Mouse (Mus musculus): ENCODE measurements around the gene Ppp4r1. TPM values are rescaled to one million over a fixed set of nuclear protein-coding genes. Genes with fewer than 3 reads are reported as not detected.

Ppp4r1 gene
- polyA plus RNA-seq, 1 experiment from 2014 or later, result 32.5 TPM

- DNase-seq (ENCODE audit: low spot score) (no peak), ATAC-seq (replicated peaks; ENCODE audit: low FRiP score, low read depth) (no peak)
- no peak for TF ChIP-seq CTCF (IDR thresholded peaks at IDR 0.05; ENCODE audit: low read depth)
- H3K36me3 ChIP-seq (ENCODE audit: insufficient read depth, low read length), result peaks cover 37% of the 10 kb centered on the region
- H3K9ac ChIP-seq (ENCODE audit: low read depth, low read length), result no peak overlapping the region
- WGBS, result 90% methylated on average over 6 of the region's 6 CpGs
- H3K27ac ChIP-seq, result no peak overlapping the region
- H3K4me1 ChIP-seq (replicated peaks; ENCODE audit: insufficient read depth, low read length), result no peaks in the 10 kb centered on the region
- no peak overlapping the region for H3K4me2 ChIP-seq (ENCODE audit: low read length)
- H3K4me3 ChIP-seq (replicated peaks; ENCODE audit: low read depth, low read length), result no peak overlapping the region
- H3K9me3 ChIP-seq (replicated peaks; ENCODE audit: low read length), result no peaks in the 10 kb centered on the region
- no peaks in the 10 kb centered on the region for H3K27me3 ChIP-seq (ENCODE audit: insufficient read depth, low read length)
These were observed 63.0 kb downstream of the Ppp4r1 start for GRCm38 (mm10) chr17:65845423-65845822.

- ATAC-seq (replicated peaks; ENCODE audit: low FRiP score, low read depth) (no peak), DNase-seq (ENCODE audit: low spot score) (peak; percentile 24)
- WGBS, result 86% methylated on average over 11 of the region's 11 CpGs
- Histone ChIP-seq H3K36me3 (ENCODE audit: insufficient read depth, low read length) (peaks cover 38% of the 10 kb centered on the region; the same call in 1 of the 2 replicates), H3K27me3 (ENCODE audit: insufficient read depth, low read length) (no peaks in the 10 kb centered on the region), H3K4me2 (ENCODE audit: low read length) (no peak overlapping the region), H3K27ac (0 out of 2 replicates have a peak overlapping the region, but pooled peaks have one; percentile 2), H3K4me3 (replicated peaks; ENCODE audit: low read depth, low read length) (no peak overlapping the region), H3K4me1 (replicated peaks; ENCODE audit: insufficient read depth, low read length) (no peaks in the 10 kb centered on the region), H3K9me3 (replicated peaks; ENCODE audit: low read length) (no peaks in the 10 kb centered on the region), H3K9ac (ENCODE audit: low read depth, low read length) (no peak overlapping the region)
- no peak for TF ChIP-seq CTCF (IDR thresholded peaks at IDR 0.05; ENCODE audit: low read depth)
These were observed 65.5 kb downstream of the Ppp4r1 start for GRCm38 (mm10) chr17:65847694-65848449.

- peaks cover 37% of the 10 kb centered on the region; the same call in 1 of the 2 replicates for H3K36me3 ChIP-seq (ENCODE audit: insufficient read depth, low read length)
- H3K4me2 ChIP-seq (ENCODE audit: low read length), result no peak overlapping the region
- H3K4me3 ChIP-seq (replicated peaks; ENCODE audit: low read depth, low read length), result no peak overlapping the region
- 91% methylated on average over 17 of the region's 17 CpGs for WGBS
- no peaks in the 10 kb centered on the region for H3K27me3 ChIP-seq (ENCODE audit: insufficient read depth, low read length)
- no peak overlapping the region for H3K9ac ChIP-seq (ENCODE audit: low read depth, low read length)
- ATAC-seq (replicated peaks; ENCODE audit: low FRiP score, low read depth) (no peak), DNase-seq (ENCODE audit: low spot score) (no peak)
- no peak overlapping the region for H3K27ac ChIP-seq
- H3K9me3 ChIP-seq (replicated peaks; ENCODE audit: low read length), result no peaks in the 10 kb centered on the region
- H3K4me1 ChIP-seq (replicated peaks; ENCODE audit: insufficient read depth, low read length), result no peaks in the 10 kb centered on the region
- TF ChIP-seq CTCF (IDR thresholded peaks at IDR 0.05; ENCODE audit: low read depth), result no peak
These were observed 68.1 kb downstream of the Ppp4r1 start for GRCm38 (mm10) chr17:65850487-65850886.

- Histone ChIP-seq H3K4me1 (replicated peaks; ENCODE audit: insufficient read depth, low read length) (no peaks in the 10 kb centered on the region), H3K9me3 (replicated peaks; ENCODE audit: low read length) (no peaks in the 10 kb centered on the region), H3K4me2 (ENCODE audit: low read length) (no peak overlapping the region), H3K9ac (ENCODE audit: low read depth, low read length) (no peak overlapping the region), H3K4me3 (replicated peaks; ENCODE audit: low read depth, low read length) (no peak overlapping the region), H3K36me3 (ENCODE audit: insufficient read depth, low read length) (peaks cover 40% of the 10 kb centered on the region; the same call in 1 of the 2 replicates), H3K27me3 (ENCODE audit: insufficient read depth, low read length) (no peaks in the 10 kb centered on the region), H3K27ac (no peak overlapping the region)
- DNase-seq (ENCODE audit: low spot score) (no peak), ATAC-seq (replicated peaks; ENCODE audit: low FRiP score, low read depth) (no peak)
- TF ChIP-seq CTCF (IDR thresholded peaks at IDR 0.05; ENCODE audit: low read depth), result peak; percentile 43
- WGBS, result 89% methylated on average over 6 of the region's 6 CpGs
These were observed 69.4 kb downstream of the Ppp4r1 start for GRCm38 (mm10) chr17:65851749-65852148.

- H3K4me3 ChIP-seq (replicated peaks; ENCODE audit: low read depth, low read length), result no peak overlapping the region
- DNase-seq (ENCODE audit: low spot score), result no peak
- H3K27me3 ChIP-seq (ENCODE audit: insufficient read depth, low read length), result no peaks in the 10 kb centered on the region
- H3K27ac ChIP-seq, result no peak overlapping the region
- H3K4me2 ChIP-seq (ENCODE audit: low read length), result no peak overlapping the region
- H3K36me3 ChIP-seq (ENCODE audit: insufficient read depth, low read length), result peaks cover 45% of the 10 kb centered on the region
- H3K9me3 ChIP-seq (replicated peaks; ENCODE audit: low read length), result no peaks in the 10 kb centered on the region
- WGBS, result 67% methylated on average over 6 of the region's 6 CpGs
- ATAC-seq (replicated peaks; ENCODE audit: low FRiP score, low read depth), result no peak
- H3K9ac ChIP-seq (ENCODE audit: low read depth, low read length), result no peak overlapping the region
- TF ChIP-seq CTCF (IDR thresholded peaks at IDR 0.05; ENCODE audit: low read depth), result no peak
- no peaks in the 10 kb centered on the region for H3K4me1 ChIP-seq (replicated peaks; ENCODE audit: insufficient read depth, low read length)
These were observed 71.0 kb downstream of the Ppp4r1 start for GRCm38 (mm10) chr17:65853326-65853725.

- no peak overlapping the region for H3K27ac ChIP-seq
- peaks cover 44% of the 10 kb centered on the region for H3K36me3 ChIP-seq (ENCODE audit: insufficient read depth, low read length)
- ATAC-seq (replicated peaks; ENCODE audit: low FRiP score, low read depth) (no peak), DNase-seq (ENCODE audit: low spot score) (no peak)
- H3K27me3 ChIP-seq (ENCODE audit: insufficient read depth, low read length), result no peaks in the 10 kb centered on the region
- 93% methylated on average over 4 of the region's 4 CpGs for WGBS
- no peak overlapping the region for H3K4me2 ChIP-seq (ENCODE audit: low read length)
- no peaks in the 10 kb centered on the region for H3K4me1 ChIP-seq (replicated peaks; ENCODE audit: insufficient read depth, low read length)
- TF ChIP-seq CTCF (IDR thresholded peaks at IDR 0.05; ENCODE audit: low read depth), result no peak
- no peaks in the 10 kb centered on the region for H3K9me3 ChIP-seq (replicated peaks; ENCODE audit: low read length)
- no peak overlapping the region for H3K4me3 ChIP-seq (replicated peaks; ENCODE audit: low read depth, low read length)
- no peak overlapping the region for H3K9ac ChIP-seq (ENCODE audit: low read depth, low read length)
These were observed 71.6 kb downstream of the Ppp4r1 start for GRCm38 (mm10) chr17:65854006-65854405.
